8 mouse cellular contexts compared by ENCODE assay signal in genomic region chr5:125339108-125339751, GRCm38 (mm10). TPM values are rescaled to one million over a fixed set of nuclear protein-coding genes. Genes with fewer than 3 reads are reported as not detected.
DNase-seq lines count a peak whose midpoint lies in the region; ATAC-seq and TF ChIP-seq lines count a peak whose summit lies in the region.

No protein-coding gene starts in this region.

- peak overlapping the region; percentile 76 for H3K9ac ChIP-seq in intestine, embryonic 15.5 days
- H3K9ac ChIP-seq in liver, embryonic 14.5 days (replicated peaks): peak overlapping the region; percentile 80

- H3K27ac ChIP-seq in brown adipose tissue, adult 24 weeks (replicated peaks; ENCODE audit: low read depth, low read length): peak overlapping the region; percentile 85
- H3K27ac ChIP-seq in intestine, embryonic 15.5 days: peak overlapping the region; percentile 28; the same call in 1 of the 2 replicates
- peak overlapping the region; percentile 46 for H3K27ac ChIP-seq in liver, embryonic 14.5 days

- H3K27me3 ChIP-seq in intestine, embryonic 15.5 days (replicated peaks): no peaks in the 10 kb centered on the region
- H3K27me3 ChIP-seq in liver, embryonic 14.5 days (ENCODE audit: control insufficient read depth, insufficient read depth, low read length): no peaks in the 10 kb centered on the region
- H3K27me3 ChIP-seq in myocyte (ENCODE audit: control insufficient read depth, insufficient read depth, insufficient read length): no peaks in the 10 kb centered on the region

- H3ac ChIP-seq in myocyte (ENCODE audit: control insufficient read depth, insufficient read length): no peak overlapping the region

- peak; percentile 32 for DNase-seq in gastrocnemius, adult 18-20 months (ENCODE audit: low spot score)
- no peak for DNase-seq in gastrocnemius, adult 8-10 months (ENCODE audit: low spot score in 2 of 2)
- DNase-seq in heart, adult 11 months: peak; percentile 98
- DNase-seq in liver, embryonic 14.5 days (ENCODE audit: low read depth in 3 of 3, low spot score in 3 of 3): peak; percentile 55 to 70 (median 60)
- DNase-seq in thymus, postnatal 10 days (ENCODE audit: low spot score in 2 of 2): peak; percentile 13 to 33

- peak; percentile 28 for TF ChIP-seq CTCF in liver, embryonic 14.5 days (IDR thresholded peaks at IDR 0.05; ENCODE audit: low read depth)

- no peaks in the 10 kb centered on the region for H3K36me3 ChIP-seq in intestine, embryonic 15.5 days
- H3K36me3 ChIP-seq in liver, embryonic 14.5 days (replicated peaks; ENCODE audit: control insufficient read depth, insufficient read depth, low read depth): no peaks in the 10 kb centered on the region
- no peaks in the 10 kb centered on the region for H3K36me3 ChIP-seq in myocyte (ENCODE audit: control insufficient read depth, insufficient read depth)

- WGBS in intestine, embryonic 15.5 days: 14% methylated on average over 18 of the region's 18 CpGs
- WGBS in liver, embryonic 14.5 days (ENCODE audit: insufficient replicate concordance): 3% methylated on average over 18 of the region's 18 CpGs

- H3K4me2 ChIP-seq in intestine, embryonic 15.5 days (replicated peaks): peak overlapping the region; percentile 86
- H3K4me2 ChIP-seq in liver, embryonic 14.5 days (ENCODE audit: low read depth): peak overlapping the region; percentile 92
- peak overlapping the region; percentile 77 for H3K4me2 ChIP-seq in myocyte (ENCODE audit: low read depth)

- no peak for ATAC-seq in intestine, embryonic 15.5 days
- no peak for ATAC-seq in liver, embryonic 14.5 days (ENCODE audit: insufficient read depth)

- H3K4me3 ChIP-seq in brown adipose tissue, adult 24 weeks (ENCODE audit: insufficient read depth, low read depth, low read length): peak overlapping the region; percentile 94
- H3K4me3 ChIP-seq in intestine, embryonic 15.5 days (replicated peaks): peak overlapping the region; percentile 84
- peak overlapping the region; percentile 88 to 90 for H3K4me3 ChIP-seq in liver, embryonic 14.5 days (ENCODE audit: insufficient read depth in 1 of 2, low read depth in 2 of 2, low read length in 2 of 2)
- peak overlapping the region; percentile 71 for H3K4me3 ChIP-seq in myocyte

- no peak for TF ChIP-seq POLR2A in myocyte (IDR thresholded peaks at IDR 0.05; ENCODE audit: insufficient read length, low read depth)

- TF ChIP-seq EP300 in liver, embryonic 14.5 days (IDR thresholded peaks at IDR 0.05; ENCODE audit: low read depth): no peak

- H3K79me2 ChIP-seq in myocyte (ENCODE audit: control insufficient read depth, insufficient read depth): peaks cover 5% of the 10 kb centered on the region

- H3K9me3 ChIP-seq in intestine, embryonic 15.5 days: no peaks in the 10 kb centered on the region
- no peaks in the 10 kb centered on the region for H3K9me3 ChIP-seq in liver, embryonic 14.5 days (ENCODE audit: control insufficient read depth, low read length)

- H3K4me1 ChIP-seq in brown adipose tissue, adult 24 weeks (ENCODE audit: control insufficient read depth, insufficient read depth, insufficient read length, low read length): peaks cover 27% of the 10 kb centered on the region
- peaks cover 22% of the 10 kb centered on the region for H3K4me1 ChIP-seq in intestine, embryonic 15.5 days (replicated peaks)
- H3K4me1 ChIP-seq in liver, embryonic 14.5 days (replicated peaks; ENCODE audit: control insufficient read depth in 2 of 2, insufficient read depth in 2 of 2, low read length in 1 of 2): peaks cover 33 to 46% of the 10 kb centered on the region in 2 experiments

TF ChIP-seq in myocyte, 11 proteins besides CTCF, POLR2A, EP300 and RAD21:
- TF ChIP-seq CEBPB (IDR thresholded peaks at IDR 0.05; ENCODE audit: insufficient read depth, poor library complexity, severe bottlenecking): no peak
- no peak for TF ChIP-seq TCF3 (IDR thresholded peaks at IDR 0.05; ENCODE audit: insufficient read length, low read depth)
- no peak for TF ChIP-seq E2F4 (IDR thresholded peaks at IDR 0.05; ENCODE audit: insufficient read depth)
- TF ChIP-seq MYOG (IDR thresholded peaks at IDR 0.05; ENCODE audit: control insufficient read depth in 1 of 3, insufficient read depth in 1 of 3, insufficient read length in 2 of 3, low read depth in 2 of 3): no peak
- TF ChIP-seq SRF (IDR thresholded peaks at IDR 0.05; ENCODE audit: control insufficient read depth, insufficient read length, low read depth): no peak
- TF ChIP-seq REST (IDR thresholded peaks at IDR 0.05; ENCODE audit: insufficient read depth, insufficient read length): no peak
- no peak for TF ChIP-seq USF1 (IDR thresholded peaks at IDR 0.05; ENCODE audit: low read depth)
- TF ChIP-seq TCF12 (IDR thresholded peaks at IDR 0.05; ENCODE audit: insufficient read depth, poor library complexity, severe bottlenecking): no peak
- no peak for TF ChIP-seq POLR2AphosphoS2 (IDR thresholded peaks at IDR 0.05; ENCODE audit: insufficient read length, low read depth)
- no peak for TF ChIP-seq MAX (IDR thresholded peaks at IDR 0.05; ENCODE audit: low read depth)
- TF ChIP-seq MYOD1 (IDR thresholded peaks at IDR 0.05; ENCODE audit: control insufficient read depth in 1 of 3, insufficient read length in 2 of 3, low read depth in 2 of 3): no peak

RNA-seq across cellular contexts. Expression of gene Scarb1, which starts 1.7 kb away (rescaled TPM):
- total RNA-seq in gastrocnemius, adult 18-20 months (2021): 10 to 100 TPM; 10.0 to 11.0 TPM
- total RNA-seq in gastrocnemius, adult 8-10 months (2022): 10 to 100 TPM; 11.1 to 19.0 (median 13.3) TPM
- polyA plus RNA-seq in brown adipose tissue, adult 24 weeks (2012; ENCODE audit: insufficient read depth, insufficient read length, missing spikeins): 18.6 and 30.7 TPM in 2 replicates
- 59.3 and 70.0 TPM in 2 replicates for polyA plus RNA-seq in intestine, embryonic 15.5 days (2015; fragmentation: Nextera tagmentation; extraction: Ambion mirVana)
- polyA plus RNA-seq in liver, embryonic 14.5 days (2012; rRNA removed): 50.1 and 54.1 TPM in 2 replicates
- 41.6 and 50.6 TPM in 2 replicates for polyA plus RNA-seq in liver, embryonic 14.5 days (2014; fragmentation: Nextera tagmentation; extraction: Ambion mirVana)
- 28.6 TPM for polyA plus RNA-seq in myocyte (2012; fragmentation: generic; extraction: Trizol)

RNA-seq across cellular contexts. Expression of gene Gm10382, which starts 49.9 kb away (rescaled TPM):
- total RNA-seq in gastrocnemius, adult 18-20 months (2021): under 1 TPM in 1 of 2 experiments, not detected in 1; 0.24 TPM
- under 1 TPM in 2 of 4 experiments, not detected in 2; 0.31 to 0.34 TPM for total RNA-seq in gastrocnemius, adult 8-10 months (2022)
- polyA plus RNA-seq in brown adipose tissue, adult 24 weeks (2012; ENCODE audit: insufficient read depth, insufficient read length, missing spikeins): not detected in 2 replicates
- 0.23 and 0.40 TPM in 2 replicates for polyA plus RNA-seq in intestine, embryonic 15.5 days (2015; fragmentation: Nextera tagmentation; extraction: Ambion mirVana)
- 0.05 and 0.10 TPM in 2 replicates for polyA plus RNA-seq in liver, embryonic 14.5 days (2012; rRNA removed)
- not detected in 2 replicates for polyA plus RNA-seq in liver, embryonic 14.5 days (2014; fragmentation: Nextera tagmentation; extraction: Ambion mirVana)
- polyA plus RNA-seq in myocyte (2012; fragmentation: generic; extraction: Trizol): 1.9 TPM

RNA-seq across cellular contexts. Expression of gene Ubc, which starts 50.8 kb away (rescaled TPM):
- 1,000 to 10,000 TPM; 1,764 to 2,031 TPM for total RNA-seq in gastrocnemius, adult 18-20 months (2021)
- total RNA-seq in gastrocnemius, adult 8-10 months (2022): 1,000 to 10,000 TPM; 1,167 to 1,677 (median 1,560) TPM
- polyA plus RNA-seq in brown adipose tissue, adult 24 weeks (2012; ENCODE audit: insufficient read depth, insufficient read length, missing spikeins): 692 and 1,079 TPM in 2 replicates
- polyA plus RNA-seq in intestine, embryonic 15.5 days (2015; fragmentation: Nextera tagmentation; extraction: Ambion mirVana): 875 and 888 TPM in 2 replicates
- 155 and 221 TPM in 2 replicates for polyA plus RNA-seq in liver, embryonic 14.5 days (2012; rRNA removed)
- polyA plus RNA-seq in liver, embryonic 14.5 days (2014; fragmentation: Nextera tagmentation; extraction: Ambion mirVana): 313 and 374 TPM in 2 replicates
- 878 TPM for polyA plus RNA-seq in myocyte (2012; fragmentation: generic; extraction: Trizol)

Comparison
In these comparisons a context has a peak if more than half of its experiments do, and no peak if none do; other contexts are left out.
1. DNase-seq: peak in gastrocnemius, adult 18-20 months (single experiment), heart, adult 11 months (single experiment), liver, embryonic 14.5 days (3 of 3) and thymus, postnatal 10 days (2 of 2); none in gastrocnemius, adult 8-10 months (0 of 2).
2. H3K27ac ChIP-seq: peak in every context shown above with its lines; median percentile 85 in brown adipose tissue, adult 24 weeks; 46 in liver, embryonic 14.5 days; 28 in intestine, embryonic 15.5 days.
3. Peak in every context shown above with its lines, with median percentiles within 50 percentile points of each other: H3K4me3 ChIP-seq and H3K4me2 ChIP-seq.